Comparison of ENCODE assay signal across 12 mouse cellular contexts in the genomic region with DNA sequence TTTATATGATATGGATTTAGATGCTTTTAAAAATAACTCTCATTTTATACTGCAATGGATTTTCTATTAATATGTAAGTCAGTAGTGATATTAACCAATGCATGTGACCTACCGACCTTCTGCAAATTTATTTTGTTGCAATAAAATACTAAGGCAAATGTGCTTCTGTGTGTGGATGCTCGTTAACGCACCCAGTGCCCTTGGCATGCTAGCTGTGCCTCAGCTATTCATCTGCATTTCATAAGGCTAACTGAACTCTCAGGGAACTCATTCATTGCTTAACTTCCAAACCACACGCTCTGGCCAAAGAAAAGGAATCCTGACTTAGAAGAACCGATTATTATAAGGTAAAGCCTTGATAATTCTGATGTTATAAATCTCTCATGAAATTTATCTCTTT.
DNase-seq lines count a peak whose midpoint lies in the region; ATAC-seq and TF ChIP-seq lines count a peak whose summit lies in the region.
"Had no signal": no experiment of that assay in that cellular context is flagged by ENCODE, and none has a peak within 500 bp of the region (broad histone marks: within the 10 kb centered on the region; RNA-seq: fewer than 3 reads in every experiment).

No protein-coding gene starts in this region.

- H3K4me1 ChIP-seq in lung, embryonic 14.5 days (ENCODE audit: insufficient read depth), result no peaks in the 10 kb centered on the region
- H3K4me1 ChIP-seq in hindbrain, embryonic 13.5 days (replicated peaks), result peaks cover 31% of the 10 kb centered on the region
- peaks cover 21% of the 10 kb centered on the region for H3K4me1 ChIP-seq in midbrain, embryonic 15.5 days
- no peaks in the 10 kb centered on the region for H3K4me1 ChIP-seq in kidney, embryonic 14.5 days (ENCODE audit: control insufficient read depth, insufficient read depth, low read length)

- DNase-seq in lung, embryonic 14.5 days, result no peak
- no peak for DNase-seq in lung, postnatal 10 days
- peak; percentile 34 for DNase-seq in fat pad, adult 2 months (ENCODE audit: extremely low read depth, low read depth, low spot score)
- no peak for DNase-seq in kidney, postnatal 10 days
- DNase-seq in right cerebral cortex, adult 18-20 months, result no peak
- DNase-seq: adrenal gland, adult 2 months; thymus, postnatal 25 days had no signal

- no peak for TF ChIP-seq CTCF in lung, embryonic 14.5 days (IDR thresholded peaks at IDR 0.05; ENCODE audit: low read depth)

- WGBS in lung, embryonic 14.5 days, result 71% methylated on average over 5 of the region's 5 CpGs
- 30% methylated on average over 5 of the region's 5 CpGs for WGBS in hindbrain, embryonic 13.5 days
- 28% methylated on average over 5 of the region's 5 CpGs for WGBS in midbrain, embryonic 15.5 days
- WGBS in kidney, embryonic 14.5 days, result 75% methylated on average over 5 of the region's 5 CpGs

- ATAC-seq in lung, embryonic 14.5 days (ENCODE audit: insufficient read depth), result no peak
- no peak for ATAC-seq in hindbrain, embryonic 13.5 days (ENCODE audit: low FRiP score)
- ATAC-seq in midbrain, embryonic 15.5 days (replicated peaks), result no peak
- no peak for ATAC-seq in kidney, embryonic 14.5 days (ENCODE audit: low FRiP score, low TSS enrichment)
- ATAC-seq: CD4-positive, CD25-positive, alpha-beta regulatory T cell, adult 4 months had no signal

- no peaks in the 10 kb centered on the region for H3K27me3 ChIP-seq in lung, embryonic 14.5 days (ENCODE audit: insufficient read depth, low read length)
- H3K27me3 ChIP-seq in hindbrain, embryonic 13.5 days, result peaks cover 7% of the 10 kb centered on the region; the same call in 1 of the 2 replicates
- no peaks in the 10 kb centered on the region for H3K27me3 ChIP-seq in midbrain, embryonic 15.5 days (replicated peaks)
- 0 out of 2 replicates have a peak, but pooled peaks cover 3% of the 10 kb centered on the region for H3K27me3 ChIP-seq in kidney, embryonic 14.5 days (ENCODE audit: control insufficient read depth, insufficient read depth, low read length)

- H3K9ac ChIP-seq in lung, embryonic 14.5 days, result no peak overlapping the region
- no peak overlapping the region for H3K9ac ChIP-seq in hindbrain, embryonic 13.5 days
- no peak overlapping the region for H3K9ac ChIP-seq in midbrain, embryonic 15.5 days
- H3K9ac ChIP-seq in kidney, embryonic 14.5 days (ENCODE audit: low read depth, low read length), result no peak overlapping the region
- H3K9ac ChIP-seq: kidney, embryonic 15.5 days had no signal

- H3K9me3 ChIP-seq in lung, embryonic 14.5 days (ENCODE audit: low read depth, low read length), result no peaks in the 10 kb centered on the region
- H3K9me3 ChIP-seq in hindbrain, embryonic 13.5 days, result no peaks in the 10 kb centered on the region
- H3K9me3 ChIP-seq in midbrain, embryonic 15.5 days, result no peaks in the 10 kb centered on the region
- H3K9me3 ChIP-seq in kidney, embryonic 14.5 days (ENCODE audit: control insufficient read depth, low read length), result no peaks in the 10 kb centered on the region
- H3K9me3 ChIP-seq: kidney, embryonic 15.5 days had no signal

- no peaks in the 10 kb centered on the region for H3K36me3 ChIP-seq in lung, embryonic 14.5 days (ENCODE audit: insufficient read depth)
- no peaks in the 10 kb centered on the region for H3K36me3 ChIP-seq in hindbrain, embryonic 13.5 days
- H3K36me3 ChIP-seq in midbrain, embryonic 15.5 days (replicated peaks), result no peaks in the 10 kb centered on the region
- H3K36me3 ChIP-seq in kidney, embryonic 14.5 days (ENCODE audit: control insufficient read depth, insufficient read depth, low read length), result no peaks in the 10 kb centered on the region
- H3K36me3 ChIP-seq: kidney, embryonic 15.5 days had no signal

- H3K4me2 ChIP-seq in lung, embryonic 14.5 days, result no peak overlapping the region
- peak overlapping the region; percentile 37 for H3K4me2 ChIP-seq in hindbrain, embryonic 13.5 days
- peak overlapping the region; percentile 18; the same call in 1 of the 2 replicates for H3K4me2 ChIP-seq in midbrain, embryonic 15.5 days
- H3K4me2 ChIP-seq in kidney, embryonic 14.5 days (replicated peaks; ENCODE audit: low read depth, low read length), result no peak overlapping the region
- H3K4me2 ChIP-seq: kidney, embryonic 15.5 days had no signal

- no peak overlapping the region for H3K4me3 ChIP-seq in lung, embryonic 14.5 days (ENCODE audit: low read depth, low read length)
- no peak overlapping the region for H3K4me3 ChIP-seq in hindbrain, embryonic 13.5 days
- no peak overlapping the region for H3K4me3 ChIP-seq in midbrain, embryonic 15.5 days
- H3K4me3 ChIP-seq in kidney, embryonic 14.5 days (ENCODE audit: low read length), result no peak overlapping the region
- H3K4me3 ChIP-seq: kidney, embryonic 15.5 days had no signal

- peak overlapping the region; percentile 69 for H3K27ac ChIP-seq in lung, embryonic 14.5 days (ENCODE audit: low read depth)
- H3K27ac ChIP-seq in hindbrain, embryonic 13.5 days, result peak overlapping the region; percentile 60
- peak overlapping the region; percentile 54; the same call in 1 of the 2 replicates for H3K27ac ChIP-seq in midbrain, embryonic 15.5 days
- H3K27ac ChIP-seq in kidney, embryonic 14.5 days (ENCODE audit: low read depth, low read length), result no peak overlapping the region

Comparison
In these comparisons a context has a peak if more than half of its experiments do, and no peak if none do; other contexts are left out.
1. H3K4me2 ChIP-seq: peak in hindbrain, embryonic 13.5 days (single experiment) and midbrain, embryonic 15.5 days (single experiment); none in lung, embryonic 14.5 days (single experiment) and kidney, embryonic 14.5 days (single experiment).